Comparison of ENCODE assay signal across 12 mouse cellular contexts in the genomic region with DNA sequence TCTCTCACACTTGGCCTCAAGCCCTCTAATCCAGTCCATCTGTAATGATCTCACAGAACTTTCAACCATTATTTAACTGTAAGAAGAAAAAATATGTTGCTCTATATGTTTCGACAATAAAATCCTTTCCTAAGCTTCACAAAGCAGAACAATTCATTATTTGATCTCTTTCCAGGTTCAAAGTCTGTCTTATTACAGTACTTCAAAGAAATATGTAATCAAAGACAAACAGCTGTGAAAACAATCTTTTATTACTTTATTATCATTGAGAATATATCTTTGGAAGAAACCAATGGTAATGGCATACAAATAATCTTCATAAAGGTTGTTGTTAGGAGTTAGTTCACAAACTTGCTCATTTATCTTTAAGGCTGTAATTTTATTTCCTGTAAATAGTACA.
"Had no signal": no experiment of that assay in that cellular context is flagged by ENCODE, and none has a peak within 500 bp of the region (broad histone marks: within the 10 kb centered on the region; RNA-seq: fewer than 3 reads in every experiment).

No protein-coding gene starts in this region.

- H3K9ac ChIP-seq: lung, embryonic 14.5 days; midbrain, embryonic 13.5 days; midbrain, embryonic 15.5 days; neural tube, embryonic 12.5 days had no signal

- DNase-seq: lung, adult 18-20 months; lung, embryonic 14.5 days; lung, postnatal 10 days; lung, postnatal 4 days; right cerebral cortex, postnatal 14 days; thymus, adult 18-20 months; thymus, postnatal 14 days; thymus, postnatal 36 days had no signal

- ATAC-seq: midbrain, embryonic 13.5 days; midbrain, embryonic 15.5 days had no signal

- H3K4me1 ChIP-seq: midbrain, embryonic 15.5 days; neural tube, embryonic 12.5 days had no signal

- H3K36me3 ChIP-seq: midbrain, embryonic 13.5 days; midbrain, embryonic 15.5 days; neural tube, embryonic 12.5 days had no signal

- H3K4me2 ChIP-seq: lung, embryonic 14.5 days; midbrain, embryonic 11.5 days; midbrain, embryonic 13.5 days; midbrain, embryonic 15.5 days; neural tube, embryonic 12.5 days had no signal

- H3K9me3 ChIP-seq: midbrain, embryonic 13.5 days; midbrain, embryonic 15.5 days; neural tube, embryonic 12.5 days had no signal

- H3K4me3 ChIP-seq: midbrain, embryonic 13.5 days; midbrain, embryonic 15.5 days; neural tube, embryonic 12.5 days had no signal

- H3K27ac ChIP-seq: midbrain, embryonic 13.5 days; midbrain, embryonic 15.5 days; neural tube, embryonic 12.5 days had no signal

- H3K27me3 ChIP-seq: midbrain, embryonic 13.5 days; midbrain, embryonic 15.5 days; neural tube, embryonic 12.5 days had no signal
